Mouse (Mus musculus) heart, postnatal 0 days (tissue): ENCODE results near the gene Ica1.

Experiments used
- CTCF ChIP-seq: IDR thresholded peaks from 2 replicates; pipeline ENCODE4 v1.5.1; 2016; ENCODE audit warnings: antibody characterized with exemption, control low read depth, low read depth
- EP300 ChIP-seq: IDR thresholded peaks from 2 replicates; pipeline ENCODE4 v1.6.1; 2016; ENCODE audit warnings: antibody characterized with exemption, low read depth

- TF ChIP-seq CTCF = no peak
- no peak for TF ChIP-seq EP300
These were observed 139.4 kb downstream of the Ica1 start for GRCm38 (mm10) chr6:8638899-8639298.
